Mouse (Mus musculus): ENCODE data around the gene Mup17.
"Not testable (repeated sequence)": the region's sequence is repeated elsewhere in the genome, so short reads cannot be mapped to it uniquely, and the experiment has no call there.

Gene Mup17

GRCm38 (mm10) chr4:61595771-61596170, at the start of gene Mup17:
TSS of gene Mup17 (minus strand) at chr4:61595871.
- in situ Hi-C loops (cut with MseI, MboI) = not testable (repeated sequence)

DNA sequence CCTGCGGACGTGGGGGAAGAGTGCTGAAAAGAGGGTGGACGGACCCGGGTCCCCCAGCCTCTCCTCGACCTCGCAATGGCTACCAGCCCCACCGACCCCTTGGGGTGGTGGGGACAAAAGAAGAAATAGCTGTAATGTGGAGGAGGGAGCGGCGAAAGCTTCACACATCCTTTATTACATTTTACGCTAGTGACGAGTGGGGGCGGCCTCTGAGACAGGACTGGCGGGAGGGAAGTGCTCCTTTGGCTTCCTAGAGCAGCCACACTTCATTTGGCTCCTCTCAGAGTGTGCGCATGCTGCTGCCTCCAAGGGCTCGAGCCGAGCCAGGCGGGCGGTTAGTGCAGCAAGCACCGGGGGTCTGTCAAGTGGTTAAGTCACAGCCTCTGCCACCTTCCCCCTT, 24.1 kb downstream of the Mup17 start:
- in situ Hi-C loops (cut with MseI, MboI) = not testable (repeated sequence)

GRCm38 (mm10) chr4:61555887-61556286, 39.8 kb downstream of the Mup17 start:
- in situ Hi-C loops (cut with MseI, MboI) = not testable (repeated sequence)
